Mouse (Mus musculus): ENCODE results near the gene 2610528A11Rik.
"Not testable (repeated sequence)": the region's sequence is repeated elsewhere in the genome, so short reads cannot be mapped to it uniquely, and the experiment has no call there.

Gene 2610528A11Rik

GRCm38 (mm10) chr14:37113922-37114321 lies at the start of gene 2610528A11Rik:
TSS of gene 2610528A11Rik (minus strand) at chr14:37114022.
- DNase-seq (ENCODE audit: low read depth, low spot score) = no peak

- no peak for DNase-seq (ENCODE audit: low read depth, low spot score)
Observed at GRCm38 (mm10) chr14:37163277-37163956, 49.6 kb upstream of the 2610528A11Rik start.

GRCm38 (mm10) chr14:37154391-37154790 lies 40.6 kb upstream of the 2610528A11Rik start:
- DNase-seq (ENCODE audit: low read depth, low spot score) = no peak

GRCm38 (mm10) chr14:37139051-37139710 lies 25.4 kb upstream of the 2610528A11Rik start:
- DNase-seq (ENCODE audit: low read depth, low spot score) = no peak

- DNase-seq (ENCODE audit: low read depth, low spot score) = not testable (repeated sequence)
Observed at GRCm38 (mm10) chr14:37137596-37137995, 23.8 kb upstream of the 2610528A11Rik start.

- DNase-seq (ENCODE audit: low read depth, low spot score) = no peak
Observed at GRCm38 (mm10) chr14:37136110-37136509, 22.3 kb upstream of the 2610528A11Rik start.

GRCm38 (mm10) chr14:37135671-37136070 lies 21.8 kb upstream of the 2610528A11Rik start:
- DNase-seq (ENCODE audit: low read depth, low spot score) = no peak

GRCm38 (mm10) chr14:37135127-37135593 lies 21.3 kb upstream of the 2610528A11Rik start, which contains the start of gene Ghitm:
TSS of gene Ghitm (minus strand) at chr14:37135272.
- peak; percentile 94 for DNase-seq (ENCODE audit: low read depth, low spot score)

- peak; percentile 12 for DNase-seq (ENCODE audit: low read depth, low spot score)
Observed at GRCm38 (mm10) chr14:37134304-37135126, 20.7 kb upstream of the 2610528A11Rik start.

- no peak for DNase-seq (ENCODE audit: low read depth, low spot score)
Observed at GRCm38 (mm10) chr14:37127652-37128051, 13.8 kb upstream of the 2610528A11Rik start.

GRCm38 (mm10) chr14:37119233-37119632 lies 5.4 kb upstream of the 2610528A11Rik start:
- DNase-seq (ENCODE audit: low read depth, low spot score) = no peak

GRCm38 (mm10) chr14:37112931-37113330 lies 891 bp downstream of the 2610528A11Rik start:
- no peak for DNase-seq (ENCODE audit: low read depth, low spot score)

GRCm38 (mm10) chr14:37111371-37111770 lies 2.5 kb downstream of the 2610528A11Rik start:
- no peak for DNase-seq (ENCODE audit: low read depth, low spot score)

- DNase-seq (ENCODE audit: low read depth, low spot score) = no peak
Observed at GRCm38 (mm10) chr14:37110456-37110855, 3.4 kb downstream of the 2610528A11Rik start.

- DNase-seq (ENCODE audit: low read depth, low spot score) = no peak
Observed at GRCm38 (mm10) chr14:37109975-37110374, 3.8 kb downstream of the 2610528A11Rik start.

GRCm38 (mm10) chr14:37109460-37109859 lies 4.4 kb downstream of the 2610528A11Rik start:
- DNase-seq (ENCODE audit: low read depth, low spot score) = no peak

GRCm38 (mm10) chr14:37105846-37106245 lies 8.0 kb downstream of the 2610528A11Rik start:
- no peak for DNase-seq (ENCODE audit: low read depth, low spot score)

- no peak for DNase-seq (ENCODE audit: low read depth, low spot score)
Observed at GRCm38 (mm10) chr14:37104747-37105146, 9.1 kb downstream of the 2610528A11Rik start.

GRCm38 (mm10) chr14:37102484-37102883 lies 11.3 kb downstream of the 2610528A11Rik start:
- DNase-seq (ENCODE audit: low read depth, low spot score) = no peak

GRCm38 (mm10) chr14:37101531-37101930 lies 12.3 kb downstream of the 2610528A11Rik start:
- DNase-seq (ENCODE audit: low read depth, low spot score) = no peak

- DNase-seq (ENCODE audit: low read depth, low spot score) = no peak
Observed at GRCm38 (mm10) chr14:37097956-37098530, 15.8 kb downstream of the 2610528A11Rik start, which contains the start of gene Cdhr1. TSS of gene Cdhr1 (minus strand) at chr14:37098347.
